Mouse (Mus musculus): ENCODE data around the gene Fbxo2. TPM values are rescaled to one million over a fixed set of nuclear protein-coding genes. Genes with fewer than 3 reads are reported as not detected.

The Fbxo2 gene
- polyA plus RNA-seq, 1 experiment from 2014 or later, result 0.70 TPM

GRCm38 (mm10) chr4:148122694-148123066, 37.7 kb upstream of the Fbxo2 start:
- H3K27me3 ChIP-seq (replicated peaks), result peaks cover 61% of the 10 kb centered on the region
- no peak overlapping the region for H3K4me3 ChIP-seq
- H3K9ac ChIP-seq, result no peak overlapping the region
- H3K9me3 ChIP-seq (replicated peaks), result no peaks in the 10 kb centered on the region
- WGBS, result 66% methylated on average over 3 of the region's 3 CpGs
- ATAC-seq (ENCODE audit: insufficient number of reproducible peaks, low FRiP score), result no peak
- H3K4me2 ChIP-seq, result no peak overlapping the region
- no peak overlapping the region for H3K27ac ChIP-seq (ENCODE audit: poor library complexity, severe bottlenecking)
- no peaks in the 10 kb centered on the region for H3K36me3 ChIP-seq
- no peaks in the 10 kb centered on the region for H3K4me1 ChIP-seq (replicated peaks)

DNA sequence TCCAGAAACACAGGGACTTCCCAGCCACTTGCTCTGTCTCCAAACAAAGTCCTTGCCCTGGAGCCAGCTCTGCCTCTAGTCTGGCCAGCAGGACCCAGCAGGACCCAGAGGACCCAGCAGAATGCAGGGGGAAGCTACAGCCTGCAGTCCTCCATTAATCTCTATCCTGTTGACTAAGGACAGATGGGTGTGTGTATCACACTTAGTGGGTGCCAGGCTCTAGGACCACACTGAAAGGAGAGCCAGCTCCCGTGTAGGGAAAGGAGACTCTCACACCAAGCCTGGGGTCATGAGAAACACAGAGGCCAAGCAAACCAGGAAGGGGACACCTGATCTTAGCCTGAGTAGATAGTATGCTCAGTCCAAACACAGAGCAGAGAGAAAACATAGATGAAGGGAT, 32.2 kb upstream of the Fbxo2 start:
- H3K4me2 ChIP-seq, result no peak overlapping the region
- H3K9me3 ChIP-seq (replicated peaks), result no peaks in the 10 kb centered on the region
- peaks cover 16% of the 10 kb centered on the region for H3K4me1 ChIP-seq (replicated peaks)
- no peak for ATAC-seq (ENCODE audit: insufficient number of reproducible peaks, low FRiP score)
- whole genome bisulfite sequencing, result 61% methylated on average over 1 of the region's 1 CpGs
- H3K27me3 ChIP-seq (replicated peaks), result peaks cover 92% of the 10 kb centered on the region
- H3K27ac ChIP-seq (ENCODE audit: poor library complexity, severe bottlenecking), result no peak overlapping the region
- H3K4me3 ChIP-seq, result no peak overlapping the region
- no peak overlapping the region for H3K9ac ChIP-seq
- H3K36me3 ChIP-seq, result no peaks in the 10 kb centered on the region

- H3K4me2 ChIP-seq, result no peak overlapping the region
- no peak for ATAC-seq (ENCODE audit: insufficient number of reproducible peaks, low FRiP score)
- H3K27me3 ChIP-seq (replicated peaks), result peaks cover 89% of the 10 kb centered on the region
- H3K9me3 ChIP-seq (replicated peaks), result no peaks in the 10 kb centered on the region
- no peak overlapping the region for H3K4me3 ChIP-seq
- 43% methylated on average over 2 of the region's 2 CpGs for WGBS
- H3K36me3 ChIP-seq, result no peaks in the 10 kb centered on the region
- no peak overlapping the region for H3K27ac ChIP-seq (ENCODE audit: poor library complexity, severe bottlenecking)
- H3K9ac ChIP-seq, result no peak overlapping the region
- H3K4me1 ChIP-seq (replicated peaks), result peaks cover 16% of the 10 kb centered on the region
Measured at GRCm38 (mm10) chr4:148128672-148129071, 31.7 kb upstream of the Fbxo2 start.

DNA sequence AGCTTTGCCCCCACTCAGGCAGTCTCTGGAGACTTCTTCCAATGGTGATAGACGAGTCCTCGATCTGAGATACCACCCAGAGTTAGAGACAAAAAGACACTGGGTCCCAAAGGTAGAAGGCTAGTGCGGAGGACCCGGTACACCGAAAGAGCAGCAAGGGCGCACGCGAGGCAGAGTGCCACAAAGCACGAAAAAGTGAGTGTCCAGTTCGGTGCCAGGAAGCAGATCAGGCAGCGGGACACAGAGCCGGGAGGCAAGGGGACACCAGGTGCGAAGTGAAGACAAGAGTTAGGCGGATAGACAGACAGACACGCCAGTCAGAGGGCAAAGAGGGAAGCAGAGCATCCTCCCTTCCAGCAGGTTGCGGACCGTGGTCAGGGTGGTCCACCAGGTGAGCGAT, 30.3 kb upstream of the Fbxo2 start, which contains the start of gene Mad2l2:
TSS of gene Mad2l2 (plus strand) at position 252 of the 400 bp plus-strand sequence.
- WGBS, result under 1% methylated on average over 17 of the region's 18 CpGs
- H3K36me3 ChIP-seq, result no peaks in the 10 kb centered on the region
- peak within 1 kb of the TSS; percentile 65 for H3K9ac ChIP-seq
- H3K4me2 ChIP-seq, result peak within 1 kb of the TSS; percentile 96
- no peak for ATAC-seq (ENCODE audit: insufficient number of reproducible peaks, low FRiP score)
- H3K9me3 ChIP-seq (replicated peaks), result no peaks in the 10 kb centered on the region
- peak within 1 kb of the TSS; percentile 64 for H3K4me3 ChIP-seq
- H3K4me1 ChIP-seq (replicated peaks), result peaks cover 16% of the 10 kb centered on the region
- H3K27ac ChIP-seq (ENCODE audit: poor library complexity, severe bottlenecking), result no peak within 1 kb of the TSS
- peaks cover 90% of the 10 kb centered on the region for H3K27me3 ChIP-seq (replicated peaks)

- peak; percentile 81 for ATAC-seq (ENCODE audit: insufficient number of reproducible peaks, low FRiP score)
- Histone ChIP-seq H3K36me3 (no peaks in the 10 kb centered on the region), H3K9me3 (replicated peaks) (no peaks in the 10 kb centered on the region), H3K4me1 (replicated peaks) (peaks cover 16% of the 10 kb centered on the region), H3K27ac (ENCODE audit: poor library complexity, severe bottlenecking) (no peak within 1 kb of the TSS), H3K4me3 (peak within 1 kb of the TSS; percentile 64), H3K4me2 (peak within 1 kb of the TSS; percentile 96), H3K27me3 (replicated peaks) (peaks cover 85% of the 10 kb centered on the region), H3K9ac (peak within 1 kb of the TSS; percentile 65)
- under 1% methylated on average over 82 of the region's 87 CpGs for WGBS
Measured at GRCm38 (mm10) chr4:148130561-148131413, 29.6 kb upstream of the Fbxo2 start, which contains the start of gene Draxin. Gene Draxin, minus strand, starts transcription at chr4:148130698.

- Histone ChIP-seq H3K4me3 (peak overlapping the region; percentile 64), H3K4me2 (peak overlapping the region; percentile 96), H3K4me1 (replicated peaks) (peaks cover 16% of the 10 kb centered on the region), H3K36me3 (no peaks in the 10 kb centered on the region), H3K9me3 (replicated peaks) (no peaks in the 10 kb centered on the region), H3K27ac (ENCODE audit: poor library complexity, severe bottlenecking) (no peak overlapping the region), H3K27me3 (replicated peaks) (peaks cover 78% of the 10 kb centered on the region), H3K9ac (no peak overlapping the region)
- 2% methylated on average over 21 of the region's 21 CpGs for WGBS
- ATAC-seq (ENCODE audit: insufficient number of reproducible peaks, low FRiP score), result no peak
Measured at GRCm38 (mm10) chr4:148131497-148132081, 28.8 kb upstream of the Fbxo2 start.

GRCm38 (mm10) chr4:148134988-148135387, 25.4 kb upstream of the Fbxo2 start:
- no peak overlapping the region for H3K9ac ChIP-seq
- peaks cover 23% of the 10 kb centered on the region for H3K4me1 ChIP-seq (replicated peaks)
- H3K27me3 ChIP-seq (replicated peaks), result peaks cover 71% of the 10 kb centered on the region
- H3K9me3 ChIP-seq (replicated peaks), result no peaks in the 10 kb centered on the region
- no peak overlapping the region for H3K4me3 ChIP-seq
- no peaks in the 10 kb centered on the region for H3K36me3 ChIP-seq
- H3K4me2 ChIP-seq, result no peak overlapping the region
- H3K27ac ChIP-seq (ENCODE audit: poor library complexity, severe bottlenecking), result no peak overlapping the region
- WGBS, result 65% methylated on average over 8 of the region's 8 CpGs
- ATAC-seq (ENCODE audit: insufficient number of reproducible peaks, low FRiP score), result no peak

DNA sequence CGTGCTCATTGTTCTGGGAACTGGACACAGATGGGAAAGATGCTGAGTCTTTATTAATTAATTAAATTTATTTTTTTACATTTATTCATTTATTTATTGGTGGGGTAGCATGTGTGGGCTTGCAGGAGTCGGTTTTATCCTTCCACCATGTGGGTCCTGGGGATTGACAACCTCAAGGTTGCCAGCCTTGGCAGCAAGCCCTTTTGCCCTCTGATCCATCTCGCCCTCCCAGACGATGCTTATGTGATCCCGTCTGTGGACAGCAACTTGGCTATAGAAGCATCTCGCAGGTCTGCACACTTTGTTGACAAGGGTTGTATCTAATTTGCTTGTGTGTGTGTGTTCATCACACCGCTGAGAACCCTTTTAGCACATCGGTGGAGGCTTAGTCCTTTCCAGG, 22.9 kb upstream of the Fbxo2 start:
- ATAC-seq (ENCODE audit: insufficient number of reproducible peaks, low FRiP score), result no peak
- WGBS, result 68% methylated on average over 8 of the region's 8 CpGs
- H3K4me3 ChIP-seq, result no peak overlapping the region
- H3K4me2 ChIP-seq, result no peak overlapping the region
- H3K27ac ChIP-seq (ENCODE audit: poor library complexity, severe bottlenecking), result no peak overlapping the region
- H3K4me1 ChIP-seq (replicated peaks), result 0 out of 2 replicates have a peak, but pooled peaks cover 7% of the 10 kb centered on the region
- H3K36me3 ChIP-seq, result no peaks in the 10 kb centered on the region
- no peaks in the 10 kb centered on the region for H3K9me3 ChIP-seq (replicated peaks)
- H3K27me3 ChIP-seq (replicated peaks), result peaks cover 46% of the 10 kb centered on the region
- no peak overlapping the region for H3K9ac ChIP-seq

DNA sequence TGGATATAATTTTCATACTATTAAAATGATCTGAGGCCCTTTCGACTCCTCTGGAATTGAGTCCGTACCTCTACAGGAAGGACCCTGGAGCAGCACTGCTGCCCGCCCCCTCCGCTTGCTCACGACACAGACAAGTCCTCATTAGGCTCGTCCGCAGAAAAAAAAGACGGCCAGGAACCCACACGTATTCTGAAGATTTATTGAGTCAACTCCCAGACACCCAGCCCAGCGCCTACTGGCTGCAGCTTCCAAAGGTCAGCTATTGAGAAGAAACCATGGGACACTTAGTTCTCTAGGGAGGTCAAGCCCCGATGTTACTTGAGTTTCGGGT, 20.7 kb upstream of the Fbxo2 start:
- peak overlapping the region; percentile 49 for H3K9ac ChIP-seq
- 0 out of 2 replicates have a peak, but pooled peaks cover 7% of the 10 kb centered on the region for H3K4me1 ChIP-seq (replicated peaks)
- no peak for ATAC-seq (ENCODE audit: insufficient number of reproducible peaks, low FRiP score)
- no peaks in the 10 kb centered on the region for H3K9me3 ChIP-seq (replicated peaks)
- H3K27me3 ChIP-seq (replicated peaks), result peaks cover 29% of the 10 kb centered on the region
- peak overlapping the region; percentile 59 for H3K4me3 ChIP-seq
- H3K4me2 ChIP-seq, result peak overlapping the region; percentile 90
- H3K36me3 ChIP-seq, result peaks cover 7% of the 10 kb centered on the region; the same call in 1 of the 2 replicates
- H3K27ac ChIP-seq (ENCODE audit: poor library complexity, severe bottlenecking), result no peak overlapping the region
- WGBS, result under 1% methylated on average over 12 of the region's 12 CpGs

- ATAC-seq (ENCODE audit: insufficient number of reproducible peaks, low FRiP score), result peak; percentile 96
- H3K4me1 ChIP-seq (replicated peaks), result 0 out of 2 replicates have a peak, but pooled peaks cover 7% of the 10 kb centered on the region
- peak overlapping the region; percentile 76 for H3K9ac ChIP-seq
- peaks cover 27% of the 10 kb centered on the region for H3K27me3 ChIP-seq (replicated peaks)
- H3K4me2 ChIP-seq, result peak overlapping the region; percentile 90
- peak overlapping the region; percentile 59 for H3K4me3 ChIP-seq
- WGBS, result under 1% methylated on average over 65 of the region's 65 CpGs
- H3K36me3 ChIP-seq, result peaks cover 12% of the 10 kb centered on the region
- H3K9me3 ChIP-seq (replicated peaks), result no peaks in the 10 kb centered on the region
- H3K27ac ChIP-seq (ENCODE audit: poor library complexity, severe bottlenecking), result peak overlapping the region; percentile 49
Measured at GRCm38 (mm10) chr4:148140098-148141011, 20.1 kb upstream of the Fbxo2 start.
